Mouse (Mus musculus) frontal cortex, adult (tissue): ENCODE measurements around the gene 1700001P01Rik.

Source experiments
- ATAC-seq: cut with Nextera tagmentation; 2 replicates; pipeline ENCODE4 v1.9.2; 2017; ENCODE audit warnings: mild to moderate bottlenecking, moderate library complexity, mixed read lengths; ENCODE audit not compliant: low TSS enrichment

1700001P01Rik gene

GRCm38 (mm10) chr11:97775808-97776496 lies at the start of gene 1700001P01Rik:
Gene 1700001P01Rik (minus strand): TSS chr11:97775918.
- ATAC-seq, result no peak

DNA sequence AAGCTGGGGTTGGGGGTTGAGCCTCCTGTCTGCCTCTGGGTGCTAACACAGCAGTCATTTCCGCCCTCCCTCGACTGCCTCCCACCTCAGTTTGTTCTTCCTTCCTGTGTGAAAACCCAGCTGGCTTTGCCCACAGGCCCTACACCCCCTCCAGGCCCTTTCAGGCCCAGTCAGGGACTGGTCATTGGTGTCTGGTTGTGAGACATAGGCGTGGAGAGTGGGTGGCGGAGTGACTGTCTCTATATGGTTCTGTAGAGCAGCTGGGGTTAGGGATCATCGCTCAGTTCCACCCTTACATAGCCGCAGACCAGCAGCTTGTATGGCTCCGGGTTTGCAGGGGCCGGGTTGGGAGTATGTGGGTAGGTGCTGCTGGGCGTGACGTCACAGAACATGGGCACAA lies 49.6 kb upstream of the 1700001P01Rik start:
- ATAC-seq, result 0 out of 2 replicates have a peak, but pooled peaks have one; percentile 38

GRCm38 (mm10) chr11:97824895-97825294 lies 49.2 kb upstream of the 1700001P01Rik start:
- ATAC-seq, result no peak

DNA sequence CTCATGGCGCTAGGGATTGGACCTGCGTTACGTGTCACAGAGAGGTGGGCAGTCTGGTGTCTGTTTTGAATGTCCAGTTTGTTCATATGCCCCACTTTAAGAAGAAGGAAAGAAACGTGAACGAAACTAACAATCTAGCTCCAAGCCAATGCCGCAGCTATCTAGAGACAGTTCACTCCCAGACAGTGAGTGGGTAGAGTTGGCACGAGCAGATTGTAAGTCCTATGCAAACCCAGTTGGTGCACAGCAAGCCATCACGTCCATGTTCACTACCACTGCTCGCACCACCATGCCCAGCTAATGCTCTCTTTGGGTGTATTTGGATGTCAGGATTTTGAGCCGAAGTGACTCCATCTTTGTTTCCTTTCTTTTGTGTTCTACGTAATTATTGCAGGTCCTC lies 48.5 kb upstream of the 1700001P01Rik start:
- peak; percentile 58; the same call in 1 of the 2 replicates for ATAC-seq

- no peak for ATAC-seq
These were observed 47.3 kb upstream of the 1700001P01Rik start for GRCm38 (mm10) chr11:97822840-97823603.

DNA sequence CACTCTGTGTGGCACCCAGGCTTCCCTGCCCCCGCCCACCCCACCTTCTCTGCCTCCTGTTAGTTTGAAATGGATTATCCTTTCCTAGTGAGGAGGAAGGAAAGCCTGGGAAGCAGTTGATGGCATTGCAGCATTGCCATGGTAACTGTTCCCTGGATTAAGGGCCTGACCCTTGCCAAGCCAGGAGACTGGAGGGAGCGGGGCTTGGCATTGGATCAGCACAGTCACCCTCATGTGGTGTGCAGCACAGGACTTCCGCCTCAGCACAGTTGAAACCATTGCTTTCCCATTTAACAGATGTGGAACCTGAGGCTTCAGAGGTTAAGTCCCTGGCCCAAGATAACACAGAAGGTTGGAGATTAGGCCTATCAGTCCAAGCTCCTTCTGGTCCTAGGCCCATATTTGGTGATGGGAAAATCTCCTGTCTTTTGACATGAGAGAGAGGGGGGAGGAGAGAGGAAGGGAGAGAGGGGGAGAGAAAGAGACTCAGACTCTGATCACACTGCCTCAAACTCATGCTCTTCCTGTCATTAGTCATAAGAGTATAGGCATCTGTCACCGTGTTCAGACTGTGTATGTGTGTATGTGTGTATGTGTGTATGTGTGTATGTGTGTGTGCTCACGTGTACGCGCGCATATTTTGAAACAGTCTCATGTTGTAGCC lies 45.8 kb upstream of the 1700001P01Rik start:
- no peak for ATAC-seq

DNA sequence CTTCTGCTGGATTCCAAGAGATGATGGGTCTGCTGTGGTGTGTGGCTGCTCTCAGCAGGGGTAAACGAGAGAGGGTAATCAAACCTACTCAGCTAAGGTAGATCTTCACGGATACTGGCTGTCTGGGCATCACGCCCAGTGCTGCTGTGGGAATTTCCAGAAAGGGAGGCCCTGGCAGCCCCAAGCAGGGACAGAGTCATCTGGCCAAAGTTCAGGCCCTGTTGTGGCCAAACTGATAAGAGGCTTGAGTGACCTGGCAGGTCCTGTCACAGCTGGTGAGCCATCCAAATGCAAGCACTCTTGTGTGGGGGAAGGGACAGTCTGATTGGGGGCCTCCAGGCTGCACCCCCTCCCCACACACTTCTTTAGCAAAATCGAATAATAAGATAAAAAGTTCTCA lies 45.1 kb upstream of the 1700001P01Rik start:
- ATAC-seq, result no peak

DNA sequence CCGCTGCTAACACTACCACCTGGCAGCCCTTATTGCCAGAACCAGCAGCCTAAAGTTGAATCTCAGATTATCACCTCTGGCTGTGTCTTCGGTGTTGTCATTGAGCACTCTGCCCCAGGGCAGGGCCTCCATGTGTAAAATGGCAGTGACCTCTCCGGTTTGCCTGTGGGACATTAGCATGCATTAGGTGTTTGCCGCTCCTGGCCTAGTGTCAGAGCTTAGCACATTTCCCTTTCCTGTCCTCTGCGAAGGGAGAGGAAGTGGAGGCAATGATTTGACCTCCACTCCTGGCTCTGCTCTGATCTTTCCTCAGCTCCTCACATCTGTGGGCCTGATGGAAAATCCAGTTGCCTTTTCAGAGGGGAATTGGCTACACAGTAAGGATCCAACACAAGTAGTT lies 44.2 kb upstream of the 1700001P01Rik start:
- ATAC-seq, result no peak

- no peak for ATAC-seq
These were observed 43.4 kb upstream of the 1700001P01Rik start for GRCm38 (mm10) chr11:97819102-97819501.

GRCm38 (mm10) chr11:97818571-97818970 lies 42.9 kb upstream of the 1700001P01Rik start:
- ATAC-seq, result peak; percentile 42; the same call in 1 of the 2 replicates

DNA sequence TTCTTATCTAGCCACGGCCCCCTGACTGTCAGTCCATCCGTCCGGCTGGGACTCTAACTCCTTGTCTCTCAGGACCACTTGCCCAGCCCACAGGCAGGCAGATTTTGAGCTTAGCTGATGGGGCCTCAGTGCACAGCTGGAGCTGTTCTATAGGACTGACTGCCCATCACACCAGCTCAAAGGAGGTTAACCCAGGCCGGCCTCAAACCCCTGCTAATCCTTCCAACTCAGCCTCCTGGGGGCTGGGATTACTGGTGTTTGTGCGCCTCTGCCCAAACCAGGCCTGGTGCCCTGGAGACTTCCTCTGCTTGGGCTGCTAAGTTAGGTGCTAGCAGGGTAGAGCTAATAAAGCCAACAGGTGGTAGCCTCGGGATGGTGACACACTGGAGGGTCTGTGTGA lies 42.3 kb upstream of the 1700001P01Rik start:
- ATAC-seq, result no peak

DNA sequence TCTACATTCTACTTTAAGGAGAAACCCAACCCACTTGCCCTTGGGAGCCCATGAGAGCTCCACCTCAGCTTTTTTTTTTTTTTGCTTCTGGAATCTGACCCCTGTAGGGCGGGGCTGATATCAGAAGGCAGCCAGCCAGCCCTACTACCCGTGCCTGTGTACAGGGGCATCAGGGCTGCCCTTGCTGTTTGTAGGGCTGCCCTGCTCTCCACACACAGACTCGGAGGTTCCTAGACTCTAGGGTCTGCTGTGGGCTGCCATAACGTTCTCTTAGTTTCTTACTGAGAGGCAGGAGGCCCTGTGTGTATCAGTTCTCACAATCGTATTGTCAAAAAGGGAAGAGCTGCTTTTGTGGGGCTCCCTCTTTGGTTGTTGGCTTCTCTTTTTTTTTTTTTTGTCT lies 41.7 kb upstream of the 1700001P01Rik start:
- ATAC-seq, result no peak

- no peak for ATAC-seq
These were observed 41.2 kb upstream of the 1700001P01Rik start for GRCm38 (mm10) chr11:97816916-97817315.

DNA sequence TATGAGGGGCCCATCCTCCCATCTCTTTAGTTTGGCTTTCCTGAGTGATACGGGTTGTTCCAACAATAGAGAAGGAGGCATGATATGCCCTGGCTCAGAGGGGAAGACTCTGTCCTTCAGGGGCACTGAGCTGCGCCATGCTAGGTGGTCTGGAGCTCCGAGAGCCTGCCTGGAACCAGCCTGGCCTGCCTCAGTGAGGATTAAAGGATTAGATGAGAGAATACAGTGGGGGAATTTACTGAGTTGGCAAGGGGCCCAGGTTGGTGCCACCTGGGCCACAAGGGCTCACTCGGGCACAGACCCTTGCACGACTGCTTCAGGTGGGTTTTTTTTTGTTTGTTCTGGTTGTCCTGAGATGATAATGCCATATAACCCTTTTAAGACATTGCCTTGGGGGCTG lies 40.5 kb upstream of the 1700001P01Rik start:
- ATAC-seq, result no peak

DNA sequence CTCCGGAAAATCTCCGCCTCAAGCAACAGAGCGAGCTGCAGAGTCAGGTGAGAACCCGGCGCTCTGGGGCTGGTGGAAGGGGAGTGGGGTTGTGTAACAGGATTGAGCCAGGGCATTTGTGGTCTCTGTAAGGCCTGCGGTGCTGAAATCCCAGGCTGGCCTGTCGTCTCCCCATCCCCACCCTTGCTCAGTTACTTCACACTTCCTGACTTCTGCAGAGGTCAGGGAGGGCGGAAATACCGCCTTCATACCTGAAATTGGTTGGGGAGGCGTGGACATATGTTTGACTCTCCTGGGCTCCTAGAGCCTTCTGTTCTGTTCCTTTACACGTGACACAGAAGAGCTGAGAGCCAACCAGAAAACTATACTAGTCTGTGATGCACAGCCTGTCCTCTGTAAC lies 40.0 kb upstream of the 1700001P01Rik start:
- no peak for ATAC-seq

GRCm38 (mm10) chr11:97813746-97814515 lies 38.2 kb upstream of the 1700001P01Rik start:
- no peak for ATAC-seq

DNA sequence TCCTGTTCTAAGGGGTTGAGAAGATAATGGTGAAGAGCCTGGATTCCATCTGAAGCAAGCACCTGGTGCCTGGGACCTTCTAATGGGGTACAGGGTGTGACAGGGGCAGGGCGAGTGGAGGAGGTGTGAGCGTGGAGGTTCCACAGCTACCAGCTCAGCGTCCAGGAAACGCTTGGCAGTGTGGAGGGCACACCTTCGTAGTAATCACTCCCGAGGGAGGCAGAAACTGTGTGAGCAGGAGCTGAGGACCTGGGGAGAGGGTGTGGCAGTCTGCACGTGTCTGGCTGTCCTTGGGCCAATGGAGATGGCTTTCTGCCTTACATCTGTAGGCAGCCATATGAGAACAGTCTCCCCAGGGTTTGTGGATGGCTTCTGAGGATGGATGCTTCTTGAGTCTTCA lies 37.4 kb upstream of the 1700001P01Rik start:
- ATAC-seq, result 0 out of 2 replicates have a peak, but pooled peaks have one; percentile 15

DNA sequence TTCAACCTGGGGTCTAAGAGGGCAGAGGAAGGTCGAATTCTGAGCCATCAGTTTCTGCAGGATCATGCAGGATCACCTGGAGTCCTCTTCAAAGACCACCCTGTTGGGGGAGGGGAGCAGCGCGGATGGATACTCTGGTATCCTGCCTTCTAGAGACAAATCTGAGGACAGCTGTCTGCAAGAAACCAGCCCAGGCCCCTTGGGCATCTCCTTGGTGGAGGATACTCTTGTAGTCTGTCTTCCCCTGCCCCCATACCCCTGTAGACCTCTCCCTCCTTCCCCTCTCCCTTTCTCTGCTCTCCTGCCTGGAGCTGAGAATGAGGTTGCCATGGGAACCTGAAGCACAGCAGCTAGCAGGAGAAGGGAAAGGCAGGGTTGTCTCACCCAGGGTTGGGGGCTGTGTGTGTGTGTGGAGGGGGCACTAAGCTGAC lies 36.8 kb upstream of the 1700001P01Rik start:
- ATAC-seq, result peak; percentile 60

DNA sequence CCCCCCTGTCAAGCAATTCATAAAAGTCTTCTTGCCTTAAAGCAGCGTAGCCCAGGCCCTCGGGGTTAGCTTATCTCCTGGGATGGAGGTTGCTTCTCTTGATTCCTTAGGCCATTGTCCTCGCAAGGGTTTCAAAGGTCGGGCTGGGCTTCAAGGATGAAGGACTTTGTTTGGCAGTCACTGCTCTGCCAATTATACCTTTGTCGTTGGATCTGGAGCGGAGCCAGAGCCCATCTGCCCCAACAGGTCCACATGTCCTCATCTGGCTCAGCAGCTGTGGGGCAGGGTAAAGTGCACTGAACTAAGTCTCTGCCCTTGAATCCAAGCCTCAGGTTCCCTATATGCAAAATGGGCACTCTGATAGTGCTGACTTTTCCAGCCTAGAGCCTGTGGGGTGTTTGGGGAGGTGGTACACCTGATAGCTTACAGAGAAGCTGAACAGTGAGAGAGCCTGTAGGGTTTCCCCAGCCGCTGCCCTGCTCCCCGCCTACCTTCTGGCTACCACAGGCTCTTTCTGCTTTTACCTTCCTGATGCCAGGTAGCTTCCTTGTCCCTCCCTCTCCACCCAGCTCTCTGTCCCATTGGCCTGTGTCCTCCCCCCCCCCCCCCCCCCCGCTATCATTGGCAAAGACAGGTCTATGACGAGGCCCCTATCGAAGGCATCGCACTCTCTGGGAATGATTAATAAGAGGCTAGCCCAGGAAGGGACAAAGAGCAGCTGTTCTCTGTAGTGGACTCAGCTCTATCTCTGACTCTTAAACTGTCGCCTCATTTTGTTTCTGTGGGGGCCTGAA lies 36.0 kb upstream of the 1700001P01Rik start:
- ATAC-seq, result no peak

DNA sequence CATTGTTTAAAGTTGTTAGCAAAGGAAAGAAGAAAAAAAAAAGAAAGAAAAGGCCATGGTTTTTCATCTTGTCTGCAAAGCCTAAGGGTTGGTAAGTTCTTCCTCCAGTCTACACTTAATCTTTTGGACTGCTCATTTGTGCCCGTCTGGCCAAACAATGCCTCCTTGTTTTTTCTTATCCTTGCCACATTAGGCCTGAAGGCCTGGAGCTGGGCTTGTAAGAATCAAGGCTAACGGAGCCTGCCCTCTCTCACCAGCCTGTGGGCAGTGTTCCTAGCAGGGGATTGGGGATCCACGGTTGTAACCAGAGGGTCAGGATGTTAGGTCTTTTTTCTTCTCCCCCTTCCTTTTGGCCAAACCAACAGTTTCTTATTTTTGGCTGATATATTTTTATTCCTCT lies 35.3 kb upstream of the 1700001P01Rik start:
- ATAC-seq, result no peak

GRCm38 (mm10) chr11:97810356-97810755 lies 34.6 kb upstream of the 1700001P01Rik start:
- no peak for ATAC-seq
